Mouse (Mus musculus): ENCODE measurements around the gene Gm9780.
"Not testable (repeated sequence)": the region's sequence is repeated elsewhere in the genome, so short reads cannot be mapped to it uniquely, and the experiment has no call there.

Gm9780 gene

DNA sequence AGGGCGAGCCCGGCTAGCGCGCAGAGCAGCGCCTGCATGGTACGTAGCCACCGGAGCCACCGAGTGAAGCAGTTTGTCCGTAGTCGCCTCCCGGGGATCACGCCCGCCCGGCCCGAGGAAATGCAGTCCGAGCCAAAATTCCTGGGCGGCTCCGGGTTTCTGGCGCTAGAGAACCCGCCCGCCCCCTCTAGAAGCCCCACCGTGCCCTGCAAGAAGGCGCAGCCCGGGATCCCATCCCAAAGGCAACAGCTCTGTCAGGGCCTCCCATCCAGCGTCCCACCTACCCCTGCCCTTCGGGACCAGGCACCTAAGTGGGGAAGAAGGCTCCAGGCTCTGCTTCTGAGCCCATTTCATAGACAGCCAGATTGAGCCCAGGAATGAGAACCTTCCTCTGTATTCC, at the start of gene Gm9780:
TSS of gene Gm9780 (minus strand) at position 101 of the 400 bp plus-strand sequence.
- DNase-seq (ENCODE audit: low read depth, low spot score): not testable (repeated sequence)

DNA sequence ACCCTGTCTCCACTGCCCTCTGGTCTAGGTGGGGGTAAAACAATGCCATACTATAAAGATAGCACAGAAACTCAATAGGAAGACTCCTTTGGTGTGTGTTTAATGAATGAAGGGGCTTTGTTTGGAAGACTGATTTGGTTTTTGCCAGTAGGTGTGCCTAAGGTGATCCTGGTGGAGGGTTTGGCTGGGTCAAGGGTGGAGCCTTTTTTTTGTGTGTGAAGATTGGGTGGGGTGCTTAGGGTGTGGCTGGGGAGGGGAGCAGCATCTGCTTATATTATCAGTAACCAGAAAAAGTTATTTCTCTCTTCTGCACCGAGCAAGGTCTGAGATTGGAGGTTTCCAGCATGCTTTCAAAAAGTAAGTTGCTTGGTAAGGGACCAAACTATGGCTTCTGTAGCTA, 39.5 kb upstream of the Gm9780 start, which contains the start of gene Cphx3:
TSS of gene Cphx3 (plus strand) at position 301 of the 400 bp plus-strand sequence.
- DNase-seq (ENCODE audit: low read depth, low spot score): not testable (repeated sequence)

DNA sequence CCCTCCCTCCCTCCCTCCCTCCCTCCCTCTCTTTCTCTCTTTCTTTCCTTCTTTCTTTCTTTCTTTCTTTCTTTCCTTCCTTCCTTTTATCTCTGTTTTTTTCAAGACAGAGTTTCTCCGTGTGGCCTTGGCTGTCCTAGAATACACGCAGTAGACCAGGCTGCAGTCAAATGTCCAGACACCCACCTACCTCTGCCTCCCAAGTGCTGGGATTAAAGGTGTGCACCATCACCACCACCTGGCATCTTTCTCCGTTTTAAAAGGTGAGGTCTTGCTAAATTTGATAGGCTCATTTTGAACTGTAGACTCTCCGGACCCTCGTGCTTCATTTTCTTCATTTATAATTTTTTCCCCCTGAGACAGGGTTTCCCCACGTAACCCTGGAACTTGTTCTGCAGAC, 38.7 kb upstream of the Gm9780 start, which contains the start of gene Cphx2:
TSS of gene Cphx2 (plus strand) at position 301 of the 400 bp plus-strand sequence.
- not testable (repeated sequence) for DNase-seq (ENCODE audit: low read depth, low spot score)

GRCm38 (mm10) chr14:26076620-26077390, 34.3 kb upstream of the Gm9780 start:
- DNase-seq (ENCODE audit: low read depth, low spot score): not testable (repeated sequence)

DNA sequence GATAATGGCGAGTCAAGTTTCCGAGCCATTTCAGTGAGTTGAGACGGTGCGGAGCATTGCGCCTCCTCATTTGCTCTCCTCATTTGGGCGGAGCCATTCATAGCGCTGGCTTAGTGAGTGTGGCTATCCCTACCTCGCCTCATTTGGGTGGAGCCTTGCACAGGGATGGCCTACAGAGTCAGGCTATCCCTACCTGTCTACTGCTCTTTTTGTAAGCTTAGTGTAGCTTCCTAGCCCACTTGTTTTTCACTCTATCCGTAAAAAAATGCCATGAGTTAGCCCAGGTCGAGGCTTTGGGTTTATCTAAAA, 24.8 kb upstream of the Gm9780 start, which contains the start of gene Tmem254c:
TSS of gene Tmem254c (minus strand) at position 31 of the 309 bp plus-strand sequence.
- DNase-seq (ENCODE audit: low read depth, low spot score): not testable (repeated sequence)

DNA sequence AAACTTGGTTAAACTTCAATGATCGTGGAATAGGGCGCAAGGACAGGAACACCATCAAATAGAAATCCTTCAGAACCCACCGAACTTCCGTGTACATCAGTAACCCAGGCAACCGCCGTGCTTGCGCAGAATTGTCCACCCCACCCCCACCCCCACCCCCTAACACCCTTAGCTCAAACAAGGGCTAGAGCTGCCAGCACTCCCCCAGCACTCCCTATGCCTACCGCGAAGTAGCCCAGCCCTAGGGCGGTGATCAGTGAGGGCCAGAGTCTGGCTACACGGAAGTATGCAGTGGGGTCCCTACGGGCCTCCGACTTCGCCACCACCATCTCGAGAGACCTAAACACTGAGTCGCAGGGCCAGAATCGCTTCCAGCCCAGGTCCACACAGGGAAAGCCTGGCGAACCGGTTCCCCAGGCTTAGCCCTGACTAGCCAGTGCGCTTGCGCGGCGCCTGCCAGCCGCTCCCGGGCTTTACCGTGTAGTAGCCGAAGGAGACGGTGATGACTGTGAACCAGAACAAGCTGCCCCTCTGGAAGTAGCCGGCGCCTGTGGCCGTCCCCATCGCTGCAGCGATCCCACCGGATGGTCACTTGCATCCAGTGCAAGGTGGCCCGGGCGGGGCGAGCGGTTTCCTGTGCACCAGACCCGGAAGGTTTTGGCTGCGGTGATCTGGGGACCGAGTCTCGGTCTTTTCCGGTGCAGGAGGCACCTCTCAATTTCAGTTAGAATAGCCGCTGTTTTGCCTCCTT, 24.2 kb upstream of the Gm9780 start:
- not testable (repeated sequence) for DNase-seq (ENCODE audit: low read depth, low spot score)

DNA sequence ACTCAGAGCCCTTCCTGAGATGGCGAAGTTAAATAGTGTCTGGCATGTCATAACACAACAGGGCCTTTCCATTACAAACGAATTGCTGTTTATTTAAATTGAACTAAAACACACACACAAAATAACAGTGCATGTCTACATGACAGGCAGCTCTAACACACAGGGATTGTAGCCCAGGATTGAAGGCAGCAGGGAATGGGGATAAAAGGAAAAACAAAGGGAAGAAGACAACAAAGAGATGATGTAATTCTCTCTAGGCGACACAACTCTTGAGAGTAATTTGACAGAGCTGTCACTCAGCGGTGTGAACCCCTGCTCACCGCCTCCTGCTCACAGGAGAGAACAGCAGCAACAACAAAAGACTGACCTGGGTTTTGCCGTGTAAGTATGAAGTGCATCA, 16.9 kb upstream of the Gm9780 start:
- not testable (repeated sequence) for DNase-seq (ENCODE audit: low read depth, low spot score)

DNA sequence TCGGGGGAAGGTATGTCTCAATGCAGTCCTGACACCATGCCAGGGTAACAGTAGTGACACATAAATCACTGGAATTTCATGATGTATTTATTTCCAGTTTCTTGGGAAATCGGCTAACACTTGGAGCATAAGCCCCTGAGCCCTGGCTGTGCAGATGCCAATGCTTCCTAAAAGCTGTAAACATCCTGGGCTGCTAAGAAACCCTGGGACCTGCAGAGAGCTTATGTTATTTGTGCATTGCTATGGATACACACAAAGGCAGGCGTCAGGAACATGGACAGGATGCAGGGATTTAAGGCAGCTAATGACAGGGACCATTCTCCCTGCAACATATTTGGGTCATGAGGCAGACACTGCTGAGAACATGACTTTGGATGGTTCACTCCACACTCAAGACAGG, 15.7 kb upstream of the Gm9780 start:
- DNase-seq (ENCODE audit: low read depth, low spot score): not testable (repeated sequence)

DNA sequence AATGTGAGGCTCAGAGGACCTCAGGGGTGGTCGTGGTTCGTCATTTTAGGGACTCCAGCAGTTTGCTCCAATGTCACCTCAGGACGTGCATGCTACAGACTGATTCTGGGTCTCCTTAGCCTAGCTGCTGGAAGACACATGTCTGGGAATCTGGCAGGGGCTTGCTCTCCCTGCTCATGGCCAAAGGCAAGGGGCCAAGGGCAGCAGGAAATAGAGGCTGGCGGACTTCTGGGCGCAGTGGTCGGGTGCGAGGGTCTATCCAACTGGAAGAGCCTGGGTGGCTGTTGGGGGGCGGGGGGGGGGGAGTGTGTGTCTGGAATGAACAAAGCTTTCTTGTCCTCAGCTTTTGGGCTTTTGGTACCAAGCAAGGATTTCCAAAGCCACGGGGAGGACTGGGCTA, 6.3 kb upstream of the Gm9780 start:
- DNase-seq (ENCODE audit: low read depth, low spot score): not testable (repeated sequence)

- DNase-seq (ENCODE audit: low read depth, low spot score): not testable (repeated sequence)
These were observed 4.5 kb upstream of the Gm9780 start for GRCm38 (mm10) chr14:26047026-26047425.

GRCm38 (mm10) chr14:26045007-26045406, 2.5 kb upstream of the Gm9780 start:
- not testable (repeated sequence) for DNase-seq (ENCODE audit: low read depth, low spot score)

DNA sequence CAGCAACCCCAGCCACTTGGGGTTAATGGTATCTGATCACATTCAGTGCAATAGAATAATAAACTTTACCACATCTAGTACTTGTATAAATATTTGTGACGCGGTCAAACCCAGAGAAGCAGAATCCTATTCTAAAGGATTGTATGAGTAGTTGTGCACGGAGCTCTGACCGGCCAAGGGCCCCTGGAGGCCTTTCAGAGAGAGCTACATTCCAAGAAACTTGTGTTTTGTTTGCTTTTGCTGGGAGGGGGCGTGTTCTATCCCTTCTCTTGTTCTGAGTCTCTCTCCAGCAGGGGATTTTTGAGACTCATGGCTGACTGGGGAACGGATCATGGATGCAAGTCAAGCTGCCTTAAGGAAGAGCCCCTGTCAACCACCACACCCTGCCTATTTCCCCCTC, 7.1 kb downstream of the Gm9780 start:
- DNase-seq (ENCODE audit: low read depth, low spot score): not testable (repeated sequence)

DNA sequence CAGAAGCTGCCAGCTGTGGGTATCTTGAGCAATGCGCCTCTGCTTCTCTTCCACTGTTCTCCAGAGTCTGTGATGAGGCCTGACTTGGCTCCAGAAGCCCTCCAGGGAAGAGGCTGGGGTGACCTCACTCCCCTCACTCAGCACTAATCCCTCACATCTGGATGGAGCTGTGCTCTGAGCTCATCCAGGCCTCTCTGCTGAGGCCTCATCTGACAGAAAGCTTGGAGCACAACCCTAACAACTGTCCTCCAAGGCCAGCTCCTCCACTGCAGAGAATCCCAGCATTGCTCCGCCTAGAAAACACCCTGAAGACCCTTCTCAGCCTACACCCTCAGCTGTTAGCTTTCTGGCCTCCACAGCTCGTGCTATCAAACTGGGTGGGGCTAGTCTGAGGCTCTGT, 8.1 kb downstream of the Gm9780 start:
- not testable (repeated sequence) for DNase-seq (ENCODE audit: low read depth, low spot score)

GRCm38 (mm10) chr14:26025653-26026052, 16.9 kb downstream of the Gm9780 start:
- not testable (repeated sequence) for DNase-seq (ENCODE audit: low read depth, low spot score)

DNA sequence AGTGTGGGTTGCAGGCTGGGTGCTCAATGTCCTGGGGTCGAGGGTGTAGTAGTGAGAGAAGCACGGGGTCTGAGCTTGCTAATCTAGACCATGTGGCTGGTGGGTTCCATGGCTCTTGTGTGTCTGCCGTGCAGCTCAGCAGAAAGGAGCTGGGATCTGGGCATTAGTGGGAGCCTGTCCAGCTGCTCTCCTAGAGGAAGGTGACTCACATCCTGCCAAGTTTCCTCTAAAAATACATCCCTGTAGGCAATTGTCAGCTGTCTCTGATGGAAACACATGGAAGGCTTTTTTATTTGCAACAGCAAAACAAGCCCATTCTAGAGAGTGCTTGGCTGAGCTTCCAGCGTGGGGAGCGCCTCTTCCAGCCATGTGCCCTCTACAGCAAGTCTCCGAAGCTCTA, 19.7 kb downstream of the Gm9780 start:
- not testable (repeated sequence) for DNase-seq (ENCODE audit: low read depth, low spot score)

DNA sequence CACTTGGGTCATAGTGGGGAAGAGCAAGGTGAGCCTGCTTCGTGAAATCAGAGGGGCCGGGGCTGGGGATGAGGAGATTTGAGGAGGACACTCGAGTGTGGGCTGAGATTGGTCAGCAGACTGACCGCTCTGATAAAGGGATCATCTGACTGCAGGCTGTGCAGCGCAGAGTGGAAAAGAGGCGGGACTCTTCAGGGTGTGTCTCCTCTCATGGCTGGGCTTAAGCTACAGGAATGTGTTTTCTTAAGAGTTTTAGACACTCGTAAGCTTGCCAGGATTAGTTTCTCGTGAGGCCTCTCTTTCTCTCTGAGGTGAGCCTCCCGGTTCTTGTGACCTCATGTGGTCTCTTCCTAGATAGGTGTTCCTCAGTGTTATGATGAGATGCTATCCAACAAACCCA, 21.0 kb downstream of the Gm9780 start:
- DNase-seq (ENCODE audit: low read depth, low spot score): not testable (repeated sequence)

GRCm38 (mm10) chr14:26016414-26016813, 26.1 kb downstream of the Gm9780 start:
- DNase-seq (ENCODE audit: low read depth, low spot score): not testable (repeated sequence)

- not testable (repeated sequence) for DNase-seq (ENCODE audit: low read depth, low spot score)
These were observed 35.0 kb downstream of the Gm9780 start for GRCm38 (mm10) chr14:26007462-26007861.

DNA sequence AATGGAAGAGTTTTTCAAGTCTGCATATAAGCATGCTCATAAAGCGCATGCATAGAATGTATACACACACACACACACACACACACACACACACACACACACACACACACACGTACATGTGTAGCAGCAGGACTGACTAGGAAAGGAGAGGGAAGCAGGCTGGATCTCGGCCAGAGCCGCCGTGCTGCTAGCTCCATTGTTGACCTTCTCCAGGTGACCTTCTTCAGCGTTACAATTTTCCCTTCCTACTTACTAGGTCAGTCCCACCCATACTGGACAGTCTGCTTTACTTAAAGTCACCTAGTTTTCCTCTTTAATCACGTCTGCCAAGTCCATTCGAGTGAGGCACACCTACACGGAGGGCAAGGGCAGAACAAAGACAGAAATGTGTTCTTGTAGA, 60.6 kb downstream of the Gm9780 start:
- not testable (repeated sequence) for DNase-seq (ENCODE audit: low read depth, low spot score)

DNA sequence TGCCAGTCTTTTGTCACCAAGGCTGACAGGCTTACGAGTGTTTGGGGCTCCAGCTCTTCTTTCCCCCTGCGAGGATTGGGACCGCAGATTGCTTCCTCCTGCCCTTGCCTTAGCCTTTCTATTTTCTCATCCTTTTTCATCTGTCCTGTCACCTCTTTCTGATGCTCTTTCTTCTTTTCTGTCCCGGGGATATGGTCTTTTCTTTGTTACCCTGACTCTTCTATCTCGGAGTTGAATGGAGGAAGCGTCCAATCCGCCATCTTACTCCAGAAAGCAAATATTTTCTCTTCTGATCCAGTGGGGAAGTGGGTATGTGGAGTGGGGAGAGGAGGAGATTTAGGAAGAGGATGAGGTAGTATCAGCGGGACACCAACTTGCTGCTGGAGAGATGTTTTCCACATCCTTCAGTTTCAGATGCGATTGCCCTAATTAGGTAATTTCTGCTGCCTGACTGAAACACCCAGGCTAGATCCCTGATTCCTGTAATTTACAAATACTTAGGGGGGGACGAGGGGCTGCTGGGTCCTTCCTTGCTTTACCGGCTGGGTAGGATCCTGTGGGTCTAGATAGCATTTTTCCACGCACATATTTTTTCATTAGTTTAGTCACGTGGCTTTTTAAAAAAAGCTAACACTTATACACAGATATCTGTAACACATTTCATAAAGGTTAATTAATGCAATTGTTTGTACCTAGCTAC, 63.1 kb downstream of the Gm9780 start:
- not testable (repeated sequence) for DNase-seq (ENCODE audit: low read depth, low spot score)

- DNase-seq (ENCODE audit: low read depth, low spot score): not testable (repeated sequence)
These were observed 63.9 kb downstream of the Gm9780 start, which contains the start of gene Duxbl1 for GRCm38 (mm10) chr14:25978371-25979241. Gene Duxbl1, plus strand, starts transcription at chr14:25978577.

Measured in forelimb bud, embryonic 11.5 days (tissue).